Comparison of ENCODE assay signal across 15 mouse cellular contexts in genomic region chr1:187785226-187785625, GRCm38 (mm10).
DNase-seq lines count a peak whose midpoint lies in the region; TF ChIP-seq lines count a peak whose summit lies in the region.
"Had no signal": no experiment of that assay in that cellular context is flagged by ENCODE, and none has a peak within 500 bp of the region (broad histone marks: within the 10 kb centered on the region; RNA-seq: fewer than 3 reads in every experiment).

No protein-coding gene starts in this region.

- H3K27ac ChIP-seq in olfactory bulb, adult 2 months (ENCODE audit: insufficient read depth, low read depth, low read length) = peak overlapping the region; percentile 43
- H3K27ac ChIP-seq in cerebellum, adult 2 months (ENCODE audit: insufficient read depth, low read length) = no peak overlapping the region
- H3K27ac ChIP-seq: heart, embryonic 15.5 days; liver, embryonic 15.5 days; midbrain, embryonic 15.5 days; stomach, postnatal 0 days had no signal

- TF ChIP-seq POLR2A in olfactory bulb, adult 2 months (IDR thresholded peaks at IDR 0.05; ENCODE audit: insufficient read depth, low read depth, low read length) = no peak
- TF ChIP-seq POLR2A in cerebellum, adult 2 months (IDR thresholded peaks at IDR 0.05; ENCODE audit: borderline replicate concordance, insufficient read depth, low read length) = no peak

- peak; percentile 11 to 86 for DNase-seq in layer of hippocampus, adult 18-20 months (ENCODE audit: low spot score in 2 of 2)
- DNase-seq in layer of hippocampus, postnatal 25 days (ENCODE audit: extremely low spot score in 1 of 2, low spot score in 1 of 2) = no peak
- DNase-seq in frontal cortex, postnatal 36 days (ENCODE audit: low spot score in 2 of 2) = peak; percentile 5 to 71
- peak; percentile 55 for DNase-seq in layer of hippocampus, adult 9-11 months
- no peak for DNase-seq in urinary bladder, postnatal 36 days (ENCODE audit: low spot score in 2 of 2)
- no peak for DNase-seq in cerebellum, adult 2 months
- DNase-seq: cerebellum, adult 11 months; kidney, adult 9 months; thymus, postnatal 25 days had no signal

- TF ChIP-seq CTCF in olfactory bulb, adult 2 months (IDR thresholded peaks at IDR 0.05; ENCODE audit: insufficient read depth, low read depth, low read length) = no peak
- no peak for TF ChIP-seq CTCF in cerebellum, adult 2 months (IDR thresholded peaks at IDR 0.05; ENCODE audit: borderline replicate concordance, insufficient read depth, low read depth, low read length)

- WGBS in olfactory bulb, adult 2 months = 30% methylated on average over 4 of the region's 4 CpGs
- WGBS in cerebellum, adult 2 months = 74% methylated on average over 4 of the region's 4 CpGs

- no peak overlapping the region for H3K4me3 ChIP-seq in olfactory bulb, adult 2 months (ENCODE audit: insufficient read depth, low read depth, low read length)
- no peak overlapping the region for H3K4me3 ChIP-seq in cerebellum, adult 2 months (replicated peaks; ENCODE audit: insufficient read depth, low read depth, low read length)
- H3K4me3 ChIP-seq: erythroblast, embryonic 14.5 days; heart, embryonic 15.5 days; liver, embryonic 15.5 days; midbrain, embryonic 15.5 days had no signal

- H3K4me1 ChIP-seq in olfactory bulb, adult 2 months (ENCODE audit: control insufficient read depth, insufficient read depth, low read length) = peaks cover 7% of the 10 kb centered on the region
- 0 out of 2 replicates have a peak, but pooled peaks cover 2% of the 10 kb centered on the region for H3K4me1 ChIP-seq in cerebellum, adult 2 months (ENCODE audit: control insufficient read depth, insufficient read depth, low read length)
- H3K4me1 ChIP-seq: heart, embryonic 15.5 days; liver, embryonic 15.5 days had no signal

- no peaks in the 10 kb centered on the region; the same call in 1 of the 2 replicates for H3K27me3 ChIP-seq in cerebellum, adult 2 months (ENCODE audit: control insufficient read depth, insufficient read depth, low read length)
- H3K27me3 ChIP-seq: heart, embryonic 15.5 days; liver, embryonic 15.5 days; midbrain, embryonic 15.5 days had no signal

Comparison
In these comparisons a context has a peak if more than half of its experiments do, and no peak if none do; other contexts are left out.
1. DNase-seq: peak in layer of hippocampus, adult 18-20 months (2 of 2), frontal cortex, postnatal 36 days (2 of 2) and layer of hippocampus, adult 9-11 months (single experiment); none in layer of hippocampus, postnatal 25 days (0 of 2), urinary bladder, postnatal 36 days (0 of 2) and cerebellum, adult 2 months (0 of 2).